Mouse (Mus musculus): Measurements from ENCODE around the gene Hmgb4. TPM values are rescaled to one million over a fixed set of nuclear protein-coding genes. Genes with fewer than 3 reads are reported as not detected.

Gene Hmgb4
- not detected in 2 replicates for polyA plus RNA-seq (2016; fragmentation: Nextera tagmentation; extraction: Ambion mirVana)

DNA sequence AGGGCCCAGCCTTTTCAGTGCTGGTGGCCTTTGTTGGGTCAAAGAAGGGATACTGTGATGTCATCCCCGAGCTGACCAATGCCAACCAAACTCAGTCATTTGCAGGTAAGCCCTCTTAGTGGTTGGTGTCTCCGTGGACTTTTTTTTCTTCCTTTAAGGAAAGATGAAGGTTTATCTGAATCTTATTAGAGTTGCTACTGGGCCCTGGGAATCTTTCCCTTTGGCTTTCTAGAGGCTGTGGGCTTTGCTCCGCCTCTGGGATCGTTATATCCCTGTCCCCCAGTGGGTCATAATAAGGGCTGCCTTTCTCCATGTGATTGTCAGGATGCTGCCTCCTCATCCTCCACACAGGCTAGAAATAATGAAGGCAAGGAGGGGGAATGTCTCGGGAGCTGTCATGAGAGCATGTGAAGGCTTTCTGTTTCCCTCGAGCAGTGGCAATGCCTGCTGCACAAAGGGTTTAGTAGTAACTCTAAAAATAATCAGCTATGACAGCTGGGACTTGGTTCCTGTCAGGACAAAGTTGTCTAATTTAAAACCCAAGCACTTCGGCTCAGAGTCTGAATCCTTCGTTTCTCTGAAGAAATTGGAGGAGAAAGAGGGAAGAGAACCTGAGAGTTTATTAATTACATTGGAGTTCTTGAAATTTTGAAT is at the start of gene Hmgb4:
Gene Hmgb4, minus strand, starts transcription at position 51 of the 654 bp plus-strand sequence.
- Histone ChIP-seq H3K4me1 (no peaks in the 10 kb centered on the region), H3K27ac (no peak within 1 kb of the TSS), H3K27me3 (ENCODE audit: insufficient read depth, poor library complexity, severe bottlenecking) (no peaks in the 10 kb centered on the region), H3K36me3 (no peaks in the 10 kb centered on the region), H3K4me3 (no peak within 1 kb of the TSS), H3K9me3 (peaks cover under 1% of the 10 kb centered on the region; the same call in 1 of the 2 replicates)
- WGBS: 75% methylated on average over 8 of the region's 8 CpGs
- DNase-seq (ENCODE audit: low spot score): no peak

DNA sequence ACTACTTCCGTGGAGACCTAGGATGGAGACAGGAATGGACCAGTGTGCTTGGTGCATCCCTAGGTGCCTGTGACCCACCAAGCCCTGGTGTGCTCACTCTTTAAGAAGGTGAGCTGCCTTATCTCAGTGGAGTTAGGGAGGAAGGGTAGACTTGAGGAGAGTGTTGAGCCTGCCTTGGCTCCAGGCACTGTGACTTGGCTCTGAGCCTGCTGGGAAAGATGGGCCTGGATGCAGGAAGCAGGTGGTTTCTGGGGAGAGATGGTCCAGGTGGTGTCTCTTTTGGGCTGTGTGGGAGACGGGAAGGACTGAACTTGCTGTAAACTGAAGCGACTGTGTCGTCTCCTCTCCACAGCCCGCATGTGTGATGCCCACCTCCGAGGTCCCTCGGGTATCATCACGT is 45.3 kb upstream of the Hmgb4 start:
- Histone ChIP-seq H3K36me3 (no peaks in the 10 kb centered on the region), H3K27ac (no peak overlapping the region), H3K4me3 (no peak overlapping the region), H3K4me1 (no peaks in the 10 kb centered on the region), H3K9me3 (no peaks in the 10 kb centered on the region), H3K27me3 (ENCODE audit: insufficient read depth, poor library complexity, severe bottlenecking) (no peaks in the 10 kb centered on the region; the same call in none of the 2 replicates)
- WGBS: 89% methylated on average over 8 of the region's 8 CpGs
- DNase-seq (ENCODE audit: low spot score): no peak

DNA sequence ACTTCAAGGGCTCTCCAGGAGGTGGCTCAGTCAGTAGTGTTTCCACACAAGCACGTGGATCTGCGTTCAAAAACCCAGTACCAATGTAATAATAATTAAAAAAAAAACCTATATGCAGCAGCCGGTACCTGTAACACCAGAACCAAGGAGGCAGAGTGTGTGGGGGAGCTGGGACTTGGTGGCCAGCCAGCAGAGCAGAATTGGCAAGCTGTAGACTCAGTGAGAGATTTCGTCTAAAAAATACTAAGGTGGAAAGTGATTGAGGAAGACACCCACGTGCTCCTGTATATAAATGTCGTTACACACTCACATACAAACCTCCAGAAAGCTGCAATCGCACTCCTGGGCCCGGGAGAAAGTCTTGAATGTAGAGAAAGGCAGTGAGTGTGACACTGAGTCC is 43.3 kb upstream of the Hmgb4 start:
- no peak overlapping the region for H3K27ac ChIP-seq
- no peak overlapping the region for H3K4me3 ChIP-seq
- no peaks in the 10 kb centered on the region for H3K9me3 ChIP-seq
- H3K4me1 ChIP-seq: no peaks in the 10 kb centered on the region
- DNase-seq (ENCODE audit: low spot score): no peak
- H3K36me3 ChIP-seq: no peaks in the 10 kb centered on the region
- H3K27me3 ChIP-seq (ENCODE audit: insufficient read depth, poor library complexity, severe bottlenecking): no peaks in the 10 kb centered on the region; the same call in none of the 2 replicates
- 78% methylated on average over 8 of the region's 8 CpGs for WGBS

DNA sequence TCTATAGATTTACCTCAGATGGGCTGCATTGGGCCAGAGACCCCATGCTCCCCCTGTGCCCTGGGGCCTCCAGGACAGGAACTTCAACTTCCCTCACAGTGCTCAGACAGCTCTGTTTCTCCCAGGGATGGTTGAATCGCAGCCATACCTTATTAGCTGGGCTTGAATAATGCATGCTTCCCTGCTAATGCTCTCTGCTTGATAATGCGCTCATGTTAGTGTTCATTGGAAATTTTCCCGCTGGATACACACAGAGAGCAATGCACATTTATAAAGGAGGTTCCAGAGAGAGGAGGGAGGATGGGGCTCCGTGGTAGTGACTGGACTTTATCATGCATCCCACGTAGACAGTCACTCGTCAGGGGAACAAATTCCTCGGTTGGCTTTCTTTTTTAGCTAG is 27.3 kb upstream of the Hmgb4 start:
- H3K4me3 ChIP-seq: no peak overlapping the region
- H3K27me3 ChIP-seq (ENCODE audit: insufficient read depth, poor library complexity, severe bottlenecking): peaks cover 5% of the 10 kb centered on the region
- H3K27ac ChIP-seq: no peak overlapping the region
- DNase-seq (ENCODE audit: low spot score): no peak
- no peaks in the 10 kb centered on the region for H3K4me1 ChIP-seq
- 71% methylated on average over 7 of the region's 7 CpGs for WGBS
- no peaks in the 10 kb centered on the region for H3K9me3 ChIP-seq
- no peaks in the 10 kb centered on the region for H3K36me3 ChIP-seq

DNA sequence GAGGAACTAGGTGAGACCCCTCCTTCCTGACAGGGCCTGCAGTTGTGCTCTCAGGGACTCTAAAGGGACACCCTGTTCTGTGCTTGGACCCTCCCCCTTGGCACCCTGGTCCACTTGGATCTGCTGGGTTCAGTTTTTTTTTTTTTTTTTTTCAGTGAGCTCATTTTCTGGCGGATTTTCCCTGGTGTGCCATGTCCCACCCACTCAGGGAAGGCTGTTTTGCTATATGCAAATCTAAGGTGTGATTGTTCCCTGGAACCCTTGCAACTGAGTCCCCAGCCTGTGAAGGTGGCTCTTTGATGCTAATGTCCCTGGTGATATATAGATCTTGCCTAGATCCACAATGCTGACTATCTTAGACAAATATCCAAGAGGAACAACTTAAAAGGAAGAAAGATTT is 24.3 kb upstream of the Hmgb4 start:
- no peak for DNase-seq (ENCODE audit: low spot score)
- 54% methylated on average over 1 of the region's 1 CpGs for WGBS
- no peaks in the 10 kb centered on the region for H3K4me1 ChIP-seq
- H3K27me3 ChIP-seq (ENCODE audit: insufficient read depth, poor library complexity, severe bottlenecking): no peaks in the 10 kb centered on the region
- no peaks in the 10 kb centered on the region for H3K36me3 ChIP-seq
- H3K9me3 ChIP-seq: no peaks in the 10 kb centered on the region
- no peak overlapping the region for H3K4me3 ChIP-seq
- no peak overlapping the region for H3K27ac ChIP-seq

DNA sequence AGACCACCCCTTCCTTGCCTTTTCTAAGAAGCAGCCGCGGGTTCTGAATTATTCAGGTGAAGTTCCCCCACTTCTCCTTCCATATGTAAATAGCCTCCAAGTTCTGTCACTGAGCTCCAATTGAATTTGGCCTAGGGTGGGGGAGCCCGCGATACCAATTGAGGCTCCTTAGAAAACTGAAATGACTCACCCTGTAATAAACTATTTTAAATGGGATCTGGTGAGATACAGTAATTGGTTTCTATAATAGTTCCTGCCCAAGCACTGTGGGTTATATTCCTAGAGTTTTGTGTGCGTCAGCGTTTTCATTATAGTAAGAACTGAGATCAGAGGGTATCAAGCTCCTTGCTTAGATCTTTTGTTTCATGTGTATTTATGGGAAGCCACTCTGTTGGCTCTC is 14.8 kb upstream of the Hmgb4 start:
- H3K4me1 ChIP-seq: peaks cover 16% of the 10 kb centered on the region; the same call in 1 of the 2 replicates
- H3K27ac ChIP-seq: no peak overlapping the region
- WGBS: 73% methylated on average over 6 of the region's 6 CpGs
- no peak overlapping the region for H3K4me3 ChIP-seq
- H3K9me3 ChIP-seq: no peaks in the 10 kb centered on the region
- no peaks in the 10 kb centered on the region for H3K27me3 ChIP-seq (ENCODE audit: insufficient read depth, poor library complexity, severe bottlenecking)
- H3K36me3 ChIP-seq: no peaks in the 10 kb centered on the region
- no peak for DNase-seq (ENCODE audit: low spot score)

DNA sequence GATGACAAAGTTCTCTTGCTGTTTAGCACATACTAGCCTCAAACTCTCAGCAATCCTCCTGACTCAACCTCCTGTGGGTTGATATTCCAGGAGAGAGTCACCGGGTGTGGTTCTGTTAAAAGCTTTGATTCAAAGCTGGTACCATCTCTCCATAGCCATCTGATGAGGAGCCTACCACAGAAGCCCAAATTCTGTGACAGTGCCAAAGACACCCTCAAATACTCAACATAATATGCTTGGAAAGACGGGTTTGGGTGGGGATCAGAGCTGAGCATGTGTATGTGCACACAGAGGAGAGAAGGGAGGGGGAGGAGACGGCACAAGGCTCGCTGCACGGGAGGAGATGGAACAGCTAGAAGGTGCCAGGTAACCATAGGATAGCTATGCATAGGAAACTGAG is 14.4 kb upstream of the Hmgb4 start:
- 76% methylated on average over 5 of the region's 5 CpGs for WGBS
- DNase-seq (ENCODE audit: low spot score): no peak
- Histone ChIP-seq H3K27me3 (ENCODE audit: insufficient read depth, poor library complexity, severe bottlenecking) (no peaks in the 10 kb centered on the region), H3K9me3 (no peaks in the 10 kb centered on the region), H3K27ac (no peak overlapping the region), H3K4me1 (peaks cover 16% of the 10 kb centered on the region; the same call in 1 of the 2 replicates), H3K4me3 (no peak overlapping the region), H3K36me3 (no peaks in the 10 kb centered on the region)

DNA sequence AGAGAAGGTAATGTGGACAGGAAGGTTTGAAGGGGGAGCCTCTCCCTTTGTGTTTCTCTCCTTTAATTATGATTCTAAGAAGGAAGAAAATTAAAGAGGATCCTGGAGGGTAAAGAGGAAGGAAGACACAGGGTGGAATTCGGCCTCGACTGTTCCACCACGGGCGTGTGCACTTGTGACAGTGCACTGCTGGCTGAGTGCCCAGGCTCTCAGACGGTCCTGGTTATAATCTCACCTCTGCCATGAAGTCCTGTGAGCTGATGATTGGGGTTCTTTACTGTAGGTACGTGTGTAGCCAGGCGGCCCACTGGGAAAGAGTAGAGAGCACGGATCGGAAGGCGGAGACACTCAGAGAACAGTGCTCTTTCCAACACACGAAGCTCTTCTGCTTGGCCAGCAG is 12.4 kb upstream of the Hmgb4 start:
- Histone ChIP-seq H3K4me3 (no peak overlapping the region), H3K4me1 (peaks cover 12% of the 10 kb centered on the region; the same call in 1 of the 2 replicates), H3K27ac (no peak overlapping the region), H3K9me3 (no peaks in the 10 kb centered on the region), H3K36me3 (no peaks in the 10 kb centered on the region), H3K27me3 (ENCODE audit: insufficient read depth, poor library complexity, severe bottlenecking) (no peaks in the 10 kb centered on the region)
- WGBS: 78% methylated on average over 11 of the region's 11 CpGs
- no peak for DNase-seq (ENCODE audit: low spot score)

DNA sequence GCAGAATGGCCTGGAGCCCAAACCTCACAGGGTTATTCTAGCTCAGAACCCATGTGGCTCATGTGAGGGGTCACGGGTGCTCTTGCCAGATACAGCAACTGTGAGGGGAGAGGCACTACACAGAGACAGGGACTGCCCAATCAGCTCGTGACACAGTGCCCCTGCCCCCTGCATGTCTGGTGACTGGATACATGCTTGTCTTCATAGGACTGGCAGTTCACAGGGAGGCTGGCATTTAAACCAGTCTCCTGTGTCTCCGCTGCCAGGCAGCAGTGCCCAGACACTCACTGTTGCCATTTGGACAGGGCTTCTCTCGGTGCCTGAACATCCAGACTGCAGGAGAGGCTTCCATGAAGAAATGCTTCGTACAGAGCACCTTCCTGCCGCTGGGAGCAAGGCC is 11.7 kb upstream of the Hmgb4 start:
- DNase-seq (ENCODE audit: low spot score): no peak
- Histone ChIP-seq H3K27ac (no peak overlapping the region), H3K4me3 (no peak overlapping the region), H3K9me3 (no peaks in the 10 kb centered on the region), H3K4me1 (peaks cover 6% of the 10 kb centered on the region; the same call in 1 of the 2 replicates), H3K36me3 (no peaks in the 10 kb centered on the region), H3K27me3 (ENCODE audit: insufficient read depth, poor library complexity, severe bottlenecking) (no peaks in the 10 kb centered on the region)
- WGBS: 68% methylated on average over 6 of the region's 6 CpGs

DNA sequence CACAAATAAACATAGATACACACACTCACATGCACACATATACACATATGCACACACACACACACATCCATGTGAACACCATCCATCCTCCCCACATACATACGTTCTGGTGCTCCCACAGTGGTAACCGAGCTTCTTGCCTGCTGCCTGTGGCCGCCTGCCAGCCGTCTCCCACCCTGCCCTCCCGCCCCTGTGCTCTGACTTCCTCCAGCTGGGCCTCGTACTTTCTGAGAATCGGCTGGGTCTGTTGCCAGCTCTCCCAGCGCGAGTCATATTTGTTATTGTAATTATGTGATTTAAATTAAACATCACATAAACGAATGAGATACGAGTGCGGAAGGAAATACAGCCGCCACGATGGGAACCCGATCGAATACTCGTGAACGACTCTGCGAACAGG is 10.2 kb upstream of the Hmgb4 start:
- Histone ChIP-seq H3K9me3 (peaks cover 4% of the 10 kb centered on the region; the same call in 1 of the 2 replicates), H3K27ac (no peak overlapping the region), H3K4me1 (no peaks in the 10 kb centered on the region), H3K36me3 (no peaks in the 10 kb centered on the region), H3K4me3 (no peak overlapping the region), H3K27me3 (ENCODE audit: insufficient read depth, poor library complexity, severe bottlenecking) (no peaks in the 10 kb centered on the region)
- 85% methylated on average over 19 of the region's 19 CpGs for WGBS
- no peak for DNase-seq (ENCODE audit: low spot score)

DNA sequence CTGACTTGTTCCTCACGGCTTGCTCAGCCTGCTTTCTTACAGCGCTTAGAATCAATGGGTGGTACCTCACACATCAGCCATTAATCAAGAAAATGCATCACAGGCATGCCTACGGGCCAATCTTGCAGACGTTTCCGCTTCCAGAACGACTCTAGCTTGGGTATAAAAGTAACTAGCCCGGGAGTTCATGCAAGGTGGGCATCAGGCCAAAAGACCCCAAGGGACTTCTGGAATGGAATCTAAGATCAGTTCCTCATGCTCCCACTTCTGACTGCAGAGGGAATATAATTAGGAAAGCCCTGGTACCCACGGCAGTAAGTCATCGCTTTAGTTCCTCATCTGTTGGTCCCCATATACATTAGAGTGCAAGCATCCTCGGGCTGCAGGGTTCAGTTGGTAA is 9.4 kb upstream of the Hmgb4 start:
- Histone ChIP-seq H3K4me3 (no peak overlapping the region), H3K27ac (no peak overlapping the region), H3K9me3 (peaks cover 4% of the 10 kb centered on the region; the same call in 1 of the 2 replicates), H3K27me3 (ENCODE audit: insufficient read depth, poor library complexity, severe bottlenecking) (no peaks in the 10 kb centered on the region), H3K36me3 (no peaks in the 10 kb centered on the region), H3K4me1 (no peaks in the 10 kb centered on the region)
- 79% methylated on average over 10 of the region's 10 CpGs for WGBS
- DNase-seq (ENCODE audit: low spot score): no peak

DNA sequence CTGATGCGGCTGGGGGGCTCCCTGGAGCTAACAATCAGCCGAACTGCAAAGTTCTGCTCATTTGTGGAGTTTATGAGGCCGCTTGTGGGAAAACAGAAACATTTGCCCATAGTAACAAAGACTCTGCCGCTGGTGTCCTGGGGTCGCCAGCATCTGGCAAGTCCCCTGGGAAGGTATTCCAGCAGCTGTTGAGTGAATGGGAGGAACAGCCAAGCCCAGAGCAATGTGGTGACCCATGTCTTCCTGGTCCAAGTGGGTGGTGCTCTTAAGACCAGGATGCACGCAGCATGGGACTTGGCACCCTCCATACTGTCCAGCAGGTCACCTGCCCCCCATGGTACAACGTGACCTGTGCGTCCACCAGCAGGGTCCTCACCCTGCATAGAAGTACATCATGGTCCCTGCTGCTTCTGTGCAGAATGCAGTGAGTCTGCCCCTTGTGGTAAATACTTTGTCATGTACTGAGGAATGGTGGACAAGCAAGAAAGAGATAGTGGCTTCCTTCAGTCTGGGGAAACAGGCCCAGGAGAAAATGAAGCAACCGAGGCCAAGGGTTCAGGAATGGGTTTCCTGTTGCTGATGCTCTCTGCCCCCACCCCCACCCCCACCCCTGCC is 8.6 kb upstream of the Hmgb4 start:
- no peaks in the 10 kb centered on the region for H3K36me3 ChIP-seq
- peaks cover 4% of the 10 kb centered on the region; the same call in 1 of the 2 replicates for H3K9me3 ChIP-seq
- no peaks in the 10 kb centered on the region for H3K27me3 ChIP-seq (ENCODE audit: insufficient read depth, poor library complexity, severe bottlenecking)
- no peaks in the 10 kb centered on the region for H3K4me1 ChIP-seq
- no peak for DNase-seq (ENCODE audit: low spot score)
- H3K4me3 ChIP-seq: no peak overlapping the region
- 82% methylated on average over 9 of the region's 9 CpGs for WGBS
- H3K27ac ChIP-seq: no peak overlapping the region

DNA sequence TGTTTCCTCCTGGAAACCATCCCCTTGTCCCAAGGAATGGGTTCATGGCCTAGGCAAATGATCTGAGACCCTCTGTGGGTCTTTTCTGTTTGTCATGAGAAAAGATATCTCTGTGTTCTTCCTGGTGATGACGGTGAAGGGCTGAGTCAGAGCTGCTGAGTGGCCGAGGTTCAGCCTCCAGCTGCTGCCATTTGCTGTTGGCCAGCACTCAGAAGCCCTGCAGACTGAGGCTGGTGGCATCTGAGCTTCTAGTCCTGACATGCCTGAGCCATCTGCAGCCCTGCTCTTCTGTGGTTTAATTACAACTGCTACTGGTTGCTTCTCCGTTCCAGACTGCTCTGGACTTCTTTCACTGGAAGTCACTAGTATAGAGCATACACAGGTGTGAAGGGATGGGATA is 4.6 kb upstream of the Hmgb4 start:
- H3K27ac ChIP-seq: no peak overlapping the region
- DNase-seq (ENCODE audit: low spot score): no peak
- no peaks in the 10 kb centered on the region for H3K36me3 ChIP-seq
- no peaks in the 10 kb centered on the region for H3K27me3 ChIP-seq (ENCODE audit: insufficient read depth, poor library complexity, severe bottlenecking)
- H3K4me3 ChIP-seq: no peak overlapping the region
- WGBS: 76% methylated on average over 3 of the region's 3 CpGs
- H3K9me3 ChIP-seq: peaks cover 4% of the 10 kb centered on the region; the same call in 1 of the 2 replicates
- H3K4me1 ChIP-seq: no peaks in the 10 kb centered on the region

Measured in heart, embryonic 10.5 days (tissue).